Mouse (Mus musculus) heart, adult 18-20 months (tissue): ENCODE results near the gene Tefm. TPM values are rescaled to one million over a fixed set of nuclear protein-coding genes. Genes with fewer than 3 reads are reported as not detected.
"Not testable (repeated sequence)": the region's sequence is repeated elsewhere in the genome, so short reads cannot be mapped to it uniquely, and the experiment has no call there.

Experiments
- DNase-seq, 2 experiments: peaks; one replicate each; pipeline ENCODE4 v3.0.0; 2021 to 2022; ENCODE audit warnings: mixed read lengths in 1 of 2
- long read RNA-seq, 2 experiments: library from polyadenylated mRNA; stranded (forward); transcript quantifications; one replicate each; pipeline ENCODE4 v2.0.0; 2021
- total RNA-seq, 2 experiments: library from RNA; stranded (reverse); gene quantifications; 2 replicates each; pipeline ENCODE4 v1.2.3; 2021

The Tefm gene
- total RNA-seq, result 10 to 100 TPM; 28.8 to 29.8 TPM
- long read RNA-seq, experiment 1, transcript Tefm-201 (4 exons, 1,309 nt), result major isoform, 23 of 35 reads
- long read RNA-seq, experiment 1, partial matches to known transcripts, result 3 of 35 reads
- long read RNA-seq, experiment 1, other reads (novel, unspliced or antisense), result 9 of 35 reads
- long read RNA-seq, experiment 2, transcript Tefm-201 (4 exons, 1,309 nt), result major isoform, 8 of 10 reads
- long read RNA-seq, experiment 2, partial matches to known transcripts, result 0 of 10 reads
- long read RNA-seq, experiment 2, other reads (novel, unspliced or antisense), result 2 of 10 reads

DNA sequence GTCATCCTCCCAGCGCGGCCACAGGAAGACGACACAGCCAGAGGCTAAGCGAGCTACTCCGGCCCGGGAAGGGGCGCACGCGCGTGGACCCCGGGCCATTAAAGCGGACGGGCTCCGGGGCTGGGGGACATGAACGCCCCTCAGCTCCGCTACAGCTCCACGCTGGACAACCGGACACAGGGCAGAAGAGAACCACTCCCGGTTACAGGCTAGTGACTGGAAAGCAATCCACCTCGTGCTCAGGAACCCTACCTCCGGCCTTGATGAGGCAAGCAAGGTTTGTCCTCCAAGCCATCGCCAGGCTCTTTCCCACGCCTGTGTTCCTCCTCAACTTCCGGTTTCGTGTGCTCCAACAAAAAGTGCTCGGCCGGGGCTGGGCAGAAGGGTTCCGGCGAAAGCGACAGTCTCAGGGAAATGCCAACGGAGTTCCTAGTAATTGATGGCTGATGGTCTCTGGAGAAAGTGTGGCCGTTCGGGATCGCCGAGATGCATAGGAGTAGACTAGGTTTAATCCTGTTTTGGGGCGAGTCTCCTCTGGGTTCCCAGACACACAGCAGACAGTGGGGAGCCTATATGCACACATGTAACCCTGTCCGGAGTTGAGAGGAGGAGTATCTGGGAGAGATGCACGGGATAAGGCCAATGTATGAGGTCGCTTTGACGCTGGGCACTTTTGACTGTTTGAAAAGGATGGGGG lies at the start of gene Tefm:
TSS of gene Tefm (minus strand) at position 351 of the 697 bp plus-strand sequence.
- peak; percentile 86 to 94 for DNase-seq

- DNase-seq, result no peak
Observed at GRCm38 (mm10) chr11:80190280-80190679, 48.3 kb upstream of the Tefm start.

GRCm38 (mm10) chr11:80185441-80185976 lies 43.5 kb upstream of the Tefm start:
- not testable (repeated sequence) for DNase-seq

DNA sequence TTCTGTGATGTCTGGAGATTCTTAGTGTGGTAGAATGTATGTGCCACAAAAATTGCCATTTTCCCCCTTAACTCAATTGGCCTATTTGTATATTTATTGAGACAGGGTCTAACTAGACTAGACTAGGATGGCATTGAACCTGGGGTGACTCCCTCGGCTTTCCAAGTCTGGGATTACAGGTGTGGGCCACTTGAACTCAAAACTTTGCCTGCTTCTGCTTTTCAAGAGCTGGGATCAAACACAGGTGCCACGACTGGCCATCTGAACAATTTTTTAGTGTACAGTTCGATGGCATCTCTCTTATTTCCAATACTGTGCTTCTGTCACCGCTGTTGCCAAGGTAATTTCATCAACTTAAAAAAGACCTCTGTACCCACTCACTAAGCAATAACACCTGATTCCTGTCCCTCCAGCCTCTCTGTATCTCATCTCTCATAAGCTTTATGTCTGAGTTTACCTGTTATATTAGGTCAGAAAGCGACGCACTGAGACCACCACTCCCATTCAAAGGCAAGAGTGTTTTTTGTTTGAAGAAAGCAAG lies 42.6 kb upstream of the Tefm start:
- DNase-seq, result no peak

- DNase-seq, result peak; percentile 96 to 98
Observed at GRCm38 (mm10) chr11:80183705-80184255, 41.8 kb upstream of the Tefm start, which contains the start of gene Rnf135. Gene Rnf135 (plus strand): TSS chr11:80183851.

GRCm38 (mm10) chr11:80183054-80183704 lies 41.2 kb upstream of the Tefm start:
- not testable (repeated sequence) for DNase-seq

- no peak for DNase-seq
Observed at GRCm38 (mm10) chr11:80181021-80181749, 39.2 kb upstream of the Tefm start.

DNA sequence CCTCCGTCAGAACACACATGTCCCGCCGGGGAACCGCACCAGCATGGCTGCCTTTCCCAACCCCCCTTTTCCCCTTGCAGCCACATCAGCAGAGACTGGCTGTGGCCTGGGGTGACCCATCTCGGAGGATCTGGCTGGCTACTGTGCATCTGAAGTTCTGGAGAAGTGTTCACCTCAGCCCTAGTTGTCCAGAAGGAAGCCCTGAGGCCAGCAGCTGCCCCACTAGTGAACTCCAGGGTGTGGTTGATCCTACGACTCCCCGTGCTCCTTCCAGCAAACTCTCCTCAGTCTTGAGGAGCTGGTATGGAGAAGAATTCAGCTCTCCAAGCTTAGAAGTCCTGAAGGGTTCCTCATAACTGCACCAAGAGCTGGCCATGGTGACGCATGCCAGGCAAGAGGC lies 36.3 kb upstream of the Tefm start:
- no peak for DNase-seq

DNA sequence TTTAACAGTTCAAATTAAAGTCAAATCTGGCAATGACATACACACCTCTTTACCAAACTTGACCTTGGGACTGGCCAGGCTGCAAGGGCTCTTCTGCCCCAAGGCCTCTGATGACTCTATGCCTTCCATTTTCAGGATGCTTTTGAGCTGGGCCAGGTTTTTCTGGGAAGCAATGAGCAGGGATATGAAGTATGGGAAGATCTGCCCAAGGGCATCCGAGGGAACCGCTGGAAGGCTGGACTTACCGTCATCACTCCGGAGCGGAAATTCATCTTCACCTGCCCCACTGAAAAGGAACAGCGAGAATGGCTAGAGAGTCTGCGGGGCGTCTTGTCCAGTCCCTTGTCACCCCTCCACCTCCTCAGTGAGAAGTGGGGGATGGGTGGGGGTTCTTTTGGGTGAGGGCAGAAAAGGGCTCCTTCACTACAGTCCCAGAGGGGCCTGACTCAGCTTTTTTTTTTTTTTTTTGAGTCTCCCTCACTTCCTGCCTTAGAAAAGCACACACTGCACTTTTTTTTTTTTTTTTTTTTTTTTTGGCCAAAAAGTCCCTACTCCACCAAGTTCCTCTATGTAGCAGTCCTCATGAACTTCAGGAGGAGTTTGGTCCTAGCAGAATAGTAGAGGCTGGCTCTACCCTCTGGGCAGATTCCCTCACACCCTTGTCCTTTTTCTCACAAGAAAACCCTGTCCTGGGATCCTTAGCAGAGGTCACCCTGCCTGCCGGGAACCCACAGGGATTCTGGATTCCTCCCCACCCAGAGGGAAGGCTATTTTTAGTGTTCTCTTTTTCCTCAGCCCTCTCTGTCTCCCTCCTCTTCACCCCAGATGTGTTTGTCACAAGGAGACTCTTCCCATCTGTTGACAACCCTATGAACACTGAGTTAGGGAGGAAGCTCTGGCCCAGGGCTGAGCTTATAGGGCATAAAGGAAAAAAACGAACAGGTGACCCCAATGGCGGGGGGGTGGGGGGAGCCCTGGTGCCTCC lies 35.2 kb upstream of the Tefm start:
- DNase-seq, result peak; percentile 55 to 67

GRCm38 (mm10) chr11:80173963-80174670 lies 32.1 kb upstream of the Tefm start:
- no peak for DNase-seq

GRCm38 (mm10) chr11:80171884-80172283 lies 29.9 kb upstream of the Tefm start:
- DNase-seq, result peak in 1 of 2 experiments; percentile 76

DNA sequence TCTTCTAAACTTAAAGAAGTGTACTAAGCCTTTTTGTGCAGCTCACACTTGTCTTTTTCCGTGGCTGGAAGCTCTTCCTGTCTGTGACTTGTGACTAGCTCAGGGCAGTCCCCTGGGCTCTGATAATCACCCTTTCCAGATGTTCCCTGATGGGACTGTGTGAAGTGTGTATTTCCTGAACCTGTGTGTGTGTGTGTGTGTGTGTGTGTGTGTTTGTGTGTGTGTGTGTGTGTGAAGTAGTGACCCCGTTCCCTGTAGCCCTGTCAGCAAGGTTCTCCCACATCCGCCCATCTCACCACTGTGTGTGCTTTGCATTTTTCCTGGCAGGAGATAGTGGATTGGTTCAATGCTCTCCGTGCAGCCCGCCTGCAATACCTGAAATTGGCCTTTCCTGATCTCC lies 28.4 kb upstream of the Tefm start:
- DNase-seq, result no peak

- no peak for DNase-seq
Observed at GRCm38 (mm10) chr11:80169629-80170028, 27.7 kb upstream of the Tefm start.

DNA sequence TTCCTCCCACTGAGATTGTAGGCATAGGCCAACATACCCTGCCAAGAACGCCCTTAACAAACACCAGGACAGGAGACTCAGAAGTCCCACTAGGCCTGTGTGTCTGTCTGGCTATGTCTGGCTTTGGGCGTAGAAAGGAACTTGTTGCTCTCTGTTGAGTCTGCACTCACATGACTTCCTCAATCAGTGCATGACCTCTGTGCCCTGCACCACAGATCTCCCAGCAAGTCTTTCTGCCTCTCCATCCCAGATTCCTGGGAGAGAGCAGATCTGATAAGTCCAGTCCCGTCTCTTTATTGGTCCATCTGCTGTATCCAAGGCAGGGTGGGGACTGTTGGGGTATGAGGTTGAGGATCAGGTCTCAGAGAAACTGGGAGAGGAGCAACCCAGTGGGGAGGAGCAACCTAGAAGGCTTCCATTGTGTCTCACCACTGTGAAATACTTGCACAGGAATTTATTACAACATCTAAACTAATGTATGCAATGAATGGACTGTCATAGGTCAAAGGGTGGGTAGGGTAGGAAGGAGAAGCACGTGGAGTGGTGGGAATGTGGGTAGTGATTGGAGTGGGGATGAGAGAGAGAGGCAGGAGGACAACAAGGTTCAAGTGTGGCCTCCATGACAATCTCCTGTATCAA lies 26.8 kb upstream of the Tefm start:
- DNase-seq, result peak in 1 of 2 experiments; percentile 66

GRCm38 (mm10) chr11:80168121-80168520 lies 26.1 kb upstream of the Tefm start:
- DNase-seq, result no peak

GRCm38 (mm10) chr11:80164224-80164623 lies 22.2 kb upstream of the Tefm start:
- DNase-seq, result no peak

- DNase-seq, result no peak
Observed at GRCm38 (mm10) chr11:80163362-80164116, 21.6 kb upstream of the Tefm start.

- no peak for DNase-seq
Observed at GRCm38 (mm10) chr11:80161041-80161440, 19.1 kb upstream of the Tefm start.
